In the genomic region with DNA sequence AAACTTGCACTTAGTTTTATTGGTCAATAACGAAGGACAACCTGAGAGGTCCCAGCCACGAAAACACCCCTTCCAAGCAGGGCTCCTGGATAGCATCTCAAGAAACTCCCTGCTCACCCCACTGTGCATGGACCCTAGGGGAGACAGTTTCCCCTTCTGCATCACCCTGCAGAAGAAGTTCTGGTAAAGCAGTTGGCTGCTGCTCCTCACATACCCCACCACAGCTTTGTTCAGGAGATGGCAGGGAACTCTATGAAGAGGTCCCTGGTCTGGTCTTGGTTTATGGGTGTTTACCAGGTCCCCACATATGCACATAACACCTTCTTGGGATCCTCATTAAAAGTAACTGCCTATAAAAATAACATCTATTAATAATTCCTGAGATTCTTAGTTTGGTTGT, we compare ENCODE assay signal across 20 mouse cellular contexts. TPM values are rescaled to one million over a fixed set of nuclear protein-coding genes. Genes with fewer than 3 reads are reported as not detected.
DNase-seq lines count a peak whose midpoint lies in the region.
"Had no signal": no experiment of that assay in that cellular context is flagged by ENCODE, and none has a peak within 500 bp of the region (broad histone marks: within the 10 kb centered on the region; RNA-seq: fewer than 3 reads in every experiment).

No protein-coding gene starts in this region.

- DNase-seq in heart, adult 11 months: peak; percentile 67
- DNase-seq in heart, postnatal 14 days: no peak
- DNase-seq in heart, embryonic 10.5 days (ENCODE audit: low spot score): peak; percentile 51
- DNase-seq in heart, postnatal 25 days (ENCODE audit: low spot score): no peak
- DNase-seq: adrenal gland, adult 2 months; adrenal gland, adult 8-10 months; adrenal gland, postnatal 10 days; adrenal gland, postnatal 14 days; adrenal gland, postnatal 25 days; adrenal gland, postnatal 36 days; B cell, adult 2 months; cerebellum, adult 11 months; cerebellum, adult 11-12 months; cerebellum, adult 18-20 months had no signal

- H3K36me3 ChIP-seq in heart, embryonic 10.5 days: no peaks in the 10 kb centered on the region
- H3K36me3 ChIP-seq: G1E had no signal

- peaks cover 25% of the 10 kb centered on the region for H3K4me1 ChIP-seq in heart, embryonic 10.5 days

- H3K4me3 ChIP-seq in heart, embryonic 10.5 days: no peak overlapping the region

- H3K27ac ChIP-seq in heart, embryonic 10.5 days: no peak overlapping the region

- H3K27me3 ChIP-seq in heart, embryonic 10.5 days (ENCODE audit: insufficient read depth, poor library complexity, severe bottlenecking): no peaks in the 10 kb centered on the region
- H3K27me3 ChIP-seq: CH12.LX, Patski had no signal

- WGBS in heart, embryonic 10.5 days: 81% methylated on average over 2 of the region's 2 CpGs

- H3K9me3 ChIP-seq in heart, embryonic 10.5 days: no peaks in the 10 kb centered on the region
- H3K9me3 ChIP-seq: G1E had no signal

- intact Hi-C loops in heart, postnatal 14 days (cut with DNase I): no loop called here
- intact Hi-C loops in heart, postnatal 25 days (cut with DNase I): no loop called here

RNA-seq across cellular contexts. Expression of a gene that starts 11.4 kb away (rescaled TPM):
- 1 to 10 TPM; 4.2 to 4.4 TPM for total RNA-seq in heart, postnatal 14 days (2021)
- polyA plus RNA-seq in heart, embryonic 10.5 days (2016; fragmentation: Nextera tagmentation; extraction: Ambion mirVana): 21.1 and 23.1 TPM in 2 replicates
- 1 to 10 TPM; 3.7 to 3.9 TPM for total RNA-seq in heart, postnatal 25 days (2021)
- total RNA-seq: MEL had no signal
- polyA plus RNA-seq: activated CD4-positive, CD25-positive, alpha-beta regulatory T cell, adult 4 months; CD4-positive, CD25-positive, alpha-beta regulatory T cell, adult 4 months had no signal

RNA-seq across cellular contexts. Expression of a gene that starts 25.2 kb away (rescaled TPM):
- total RNA-seq in heart, postnatal 14 days (2021): 100 to 1,000 TPM; 221 to 256 TPM
- polyA plus RNA-seq in heart, embryonic 10.5 days (2016; fragmentation: Nextera tagmentation; extraction: Ambion mirVana): 232 and 247 TPM in 2 replicates
- 100 to 1,000 TPM; 255 to 264 TPM for total RNA-seq in heart, postnatal 25 days (2021)

RNA-seq across cellular contexts. Expression of a gene that starts 41.5 kb away (rescaled TPM):
- total RNA-seq in heart, postnatal 14 days (2021): 10 to 100 TPM; 63.4 to 70.7 TPM
- 44.8 and 61.8 TPM in 2 replicates for polyA plus RNA-seq in heart, embryonic 10.5 days (2016; fragmentation: Nextera tagmentation; extraction: Ambion mirVana)
- 10 to 100 TPM; 67.4 to 68.0 TPM for total RNA-seq in heart, postnatal 25 days (2021)

Comparison
In these comparisons a context has a peak if more than half of its experiments do, and no peak if none do; other contexts are left out.
1. DNase-seq: peak in heart, adult 11 months (single experiment) and heart, embryonic 10.5 days (single experiment); none in heart, postnatal 14 days (0 of 2) and heart, postnatal 25 days (single experiment).